ENCODE assay signal across 9 mouse cellular contexts in the genomic region with DNA sequence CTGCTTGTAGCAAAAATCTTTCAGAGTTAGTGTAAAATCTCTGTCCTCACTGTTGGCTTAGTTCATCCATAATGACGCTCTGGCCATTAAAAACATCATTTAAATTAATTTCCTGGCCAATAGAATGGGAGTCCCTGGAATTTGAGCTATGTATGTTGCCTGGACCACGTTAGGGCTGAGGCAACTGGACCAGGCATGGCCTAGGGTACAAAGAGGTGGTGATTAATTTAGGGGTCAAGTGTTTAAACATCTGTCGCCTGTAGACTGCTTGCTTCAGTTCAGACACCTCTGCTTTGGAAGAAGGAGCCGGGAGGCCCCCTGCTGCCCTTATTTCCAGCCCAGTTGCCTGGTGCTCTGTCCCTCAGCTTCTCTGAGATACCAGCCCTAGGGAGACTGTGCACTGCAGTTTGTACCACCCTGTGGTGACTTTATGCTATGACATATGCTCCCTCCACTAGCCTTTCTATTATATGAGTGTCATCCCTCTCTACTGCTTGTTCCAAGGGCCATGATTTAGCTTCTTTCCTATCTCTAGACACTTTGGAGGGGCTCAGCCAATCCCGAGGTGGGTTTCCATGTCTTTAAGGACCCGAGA.
DNase-seq lines count a peak whose midpoint lies in the region; ATAC-seq and TF ChIP-seq lines count a peak whose summit lies in the region.
"Had no signal": no experiment of that assay in that cellular context is flagged by ENCODE, and none has a peak within 500 bp of the region (broad histone marks: within the 10 kb centered on the region; RNA-seq: fewer than 3 reads in every experiment).

No protein-coding gene starts in this region.

- no peak overlapping the region for H3K4me2 ChIP-seq in heart, postnatal 0 days (ENCODE audit: low read depth, low read length)
- H3K4me2 ChIP-seq in limb, embryonic 11.5 days (ENCODE audit: low read depth, severe bottlenecking): no peak overlapping the region

- no peaks in the 10 kb centered on the region for H3K9me3 ChIP-seq in heart, postnatal 0 days (replicated peaks; ENCODE audit: control insufficient read depth, low read length)
- no peaks in the 10 kb centered on the region for H3K9me3 ChIP-seq in limb, embryonic 11.5 days (ENCODE audit: control insufficient read depth, low read length)

- no peak overlapping the region for H3K9ac ChIP-seq in heart, postnatal 0 days (replicated peaks; ENCODE audit: low read depth, low read length)
- no peak overlapping the region for H3K9ac ChIP-seq in limb, embryonic 11.5 days (ENCODE audit: low read length)

- WGBS in heart, postnatal 0 days: 44% methylated on average over 6 of the region's 6 CpGs
- WGBS in limb, embryonic 11.5 days: 33% methylated on average over 6 of the region's 6 CpGs

- no peaks in the 10 kb centered on the region for H3K4me1 ChIP-seq in heart, postnatal 0 days (ENCODE audit: control insufficient read depth, insufficient read depth)
- peaks cover 7% of the 10 kb centered on the region; the same call in 1 of the 2 replicates for H3K4me1 ChIP-seq in limb, embryonic 11.5 days (ENCODE audit: control insufficient read depth, insufficient read depth, low read length)

- DNase-seq in heart, postnatal 0 days (ENCODE audit: low spot score): peak; percentile 26
- no peak for DNase-seq in heart, postnatal 25 days (ENCODE audit: low spot score)
- DNase-seq in A20 (ENCODE audit: low read depth, low spot score) (peak; percentile 30), ZHBTc4 (ENCODE audit: low read depth, low spot score) (peak; percentile 34)
- DNase-seq in limb, embryonic 11.5 days (ENCODE audit: low spot score): peak; percentile 28
- no peak for DNase-seq in ovary, adult 18-20 months (ENCODE audit: low spot score)
- no peak for DNase-seq in cerebellum, postnatal 36 days
- DNase-seq: lung, adult 2 months had no signal

- H3K36me3 ChIP-seq in heart, postnatal 0 days (replicated peaks; ENCODE audit: control insufficient read depth, insufficient read depth, low read length): no peaks in the 10 kb centered on the region
- H3K36me3 ChIP-seq in limb, embryonic 11.5 days (ENCODE audit: control insufficient read depth, insufficient read depth, low read length): no peaks in the 10 kb centered on the region

- H3K27me3 ChIP-seq in heart, postnatal 0 days (ENCODE audit: control insufficient read depth, insufficient read depth, low read length): no peaks in the 10 kb centered on the region
- no peaks in the 10 kb centered on the region for H3K27me3 ChIP-seq in limb, embryonic 11.5 days (ENCODE audit: control insufficient read depth, insufficient read depth, low read length)

- ATAC-seq in heart, postnatal 0 days (ENCODE audit: insufficient read depth, low read depth): no peak
- ATAC-seq in limb, embryonic 11.5 days (ENCODE audit: insufficient number of reproducible peaks, low FRiP score, low TSS enrichment, low read depth): no peak
- no peak for ATAC-seq in megakaryocyte-erythroid progenitor cell, adult 5-6 weeks (replicated peaks; ENCODE audit: low FRiP score, low TSS enrichment, poor library complexity, severe bottlenecking)

- intact Hi-C loops in heart, postnatal 25 days (cut with DNase I): no loop called here

- peak; percentile 45 for TF ChIP-seq CTCF in heart, postnatal 0 days (IDR thresholded peaks at IDR 0.05; ENCODE audit: low read depth)

- no peak overlapping the region for H3K4me3 ChIP-seq in heart, postnatal 0 days (ENCODE audit: low read depth, low read length)
- no peak overlapping the region for H3K4me3 ChIP-seq in limb, embryonic 11.5 days (ENCODE audit: low read depth, low read length)

- H3K27ac ChIP-seq in heart, postnatal 0 days (ENCODE audit: low read depth): no peak overlapping the region
- no peak overlapping the region for H3K27ac ChIP-seq in limb, embryonic 11.5 days (replicated peaks; ENCODE audit: low read depth, low read length)

- no peak for TF ChIP-seq EP300 in heart, postnatal 0 days (IDR thresholded peaks at IDR 0.05; ENCODE audit: low read depth)

Comparison
In these comparisons a context has a peak if more than half of its experiments do, and no peak if none do; other contexts are left out.
1. DNase-seq: peak in heart, postnatal 0 days (single experiment), A20 (single experiment), ZHBTc4 (single experiment) and limb, embryonic 11.5 days (single experiment); none in heart, postnatal 25 days (single experiment), ovary, adult 18-20 months (single experiment) and cerebellum, postnatal 36 days (0 of 2).